Mouse (Mus musculus): ENCODE measurements around the gene Itpk1. TPM values are rescaled to one million over a fixed set of nuclear protein-coding genes. Genes with fewer than 3 reads are reported as not detected.

Gene Itpk1
- polyA plus RNA-seq, 1 experiment from 2014 or later: 8.9 TPM

DNA sequence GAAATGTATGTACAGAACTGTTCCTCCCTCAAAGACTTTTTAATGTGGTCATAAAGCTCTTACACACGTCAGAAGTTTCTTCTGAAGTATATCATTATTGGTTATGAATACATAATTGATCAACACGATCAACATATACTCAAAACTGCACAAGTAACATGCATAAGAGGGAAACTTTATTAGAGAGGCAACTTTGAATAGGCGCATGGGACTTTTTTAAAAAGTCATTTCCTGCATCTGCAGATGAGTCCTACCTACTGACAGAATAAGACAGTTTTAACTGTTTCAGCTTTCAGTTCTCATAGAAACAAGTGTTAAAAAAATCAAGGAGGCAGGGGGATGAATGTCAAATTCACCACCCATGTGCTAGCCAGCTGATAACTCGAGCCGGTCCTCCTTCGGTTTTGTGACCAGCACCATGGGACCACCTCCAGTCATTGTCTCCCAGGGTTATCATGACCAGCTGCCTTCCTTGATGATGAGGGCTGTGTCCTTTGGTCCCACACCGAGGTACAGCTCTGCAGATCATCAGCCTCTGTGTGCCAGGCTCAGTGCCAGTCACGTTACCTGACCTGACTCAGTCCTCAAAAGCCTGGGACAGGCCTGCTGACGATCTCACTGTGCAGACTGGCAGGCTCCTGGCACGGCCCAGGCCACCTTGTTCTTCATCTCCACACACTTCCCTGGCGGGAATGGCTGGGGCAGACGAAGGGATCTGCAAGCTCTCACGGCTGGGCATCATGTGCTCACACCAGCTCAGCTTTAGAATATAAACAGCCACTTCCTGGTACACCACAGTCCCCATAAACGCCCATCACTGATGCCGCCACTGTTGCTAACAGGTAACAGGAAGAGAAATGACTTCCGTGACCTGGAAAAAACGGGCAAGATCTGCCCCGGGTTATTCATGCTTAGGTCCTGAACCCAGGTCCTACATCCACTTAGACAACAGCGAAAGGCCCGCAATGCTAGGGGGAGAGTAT is 31.6 kb downstream of the Itpk1 start:
- Histone ChIP-seq H3K27ac (no peak overlapping the region), H3K4me1 (replicated peaks) (peaks cover 16% of the 10 kb centered on the region), H3K4me3 (replicated peaks) (no peak overlapping the region), H3K27me3 (no peaks in the 10 kb centered on the region), H3K36me3 (peaks cover 13% of the 10 kb centered on the region; the same call in 1 of the 2 replicates), H3K9me3 (no peaks in the 10 kb centered on the region), H3K4me2 (no peak overlapping the region), H3K9ac (replicated peaks) (no peak overlapping the region)
- WGBS: 85% methylated on average over 20 of the region's 20 CpGs
- no peak for ATAC-seq (ENCODE audit: insufficient number of reproducible peaks, insufficient read depth, low FRiP score, low TSS enrichment, low read depth)

DNA sequence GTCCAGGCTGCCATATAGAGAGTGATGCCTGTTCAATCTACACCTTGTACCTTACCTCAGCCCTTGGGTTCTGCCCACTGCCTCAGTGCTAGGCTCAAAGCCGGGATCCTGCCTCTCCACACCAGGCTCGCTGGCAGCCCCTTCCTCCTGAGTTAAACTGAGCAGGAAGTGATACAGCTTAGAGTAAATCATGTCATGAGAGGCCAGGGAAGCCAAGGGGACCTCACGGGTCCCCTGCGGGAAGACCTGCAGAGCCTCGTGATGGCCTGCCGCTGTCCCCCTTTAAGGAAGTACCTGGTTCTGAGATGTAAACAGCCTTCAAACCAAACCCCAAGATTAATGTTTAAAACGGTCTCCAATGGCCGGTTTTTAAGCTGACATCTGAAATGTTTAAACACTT is 32.6 kb downstream of the Itpk1 start:
- H3K9ac ChIP-seq (replicated peaks): no peak overlapping the region
- H3K4me3 ChIP-seq (replicated peaks): no peak overlapping the region
- H3K4me1 ChIP-seq (replicated peaks): peaks cover 16% of the 10 kb centered on the region
- ATAC-seq (ENCODE audit: insufficient number of reproducible peaks, insufficient read depth, low FRiP score, low TSS enrichment, low read depth): no peak
- H3K27me3 ChIP-seq: no peaks in the 10 kb centered on the region
- H3K4me2 ChIP-seq: no peak overlapping the region
- WGBS: 67% methylated on average over 8 of the region's 8 CpGs
- H3K27ac ChIP-seq: no peak overlapping the region
- no peaks in the 10 kb centered on the region for H3K9me3 ChIP-seq
- H3K36me3 ChIP-seq: peaks cover 13% of the 10 kb centered on the region; the same call in 1 of the 2 replicates

DNA sequence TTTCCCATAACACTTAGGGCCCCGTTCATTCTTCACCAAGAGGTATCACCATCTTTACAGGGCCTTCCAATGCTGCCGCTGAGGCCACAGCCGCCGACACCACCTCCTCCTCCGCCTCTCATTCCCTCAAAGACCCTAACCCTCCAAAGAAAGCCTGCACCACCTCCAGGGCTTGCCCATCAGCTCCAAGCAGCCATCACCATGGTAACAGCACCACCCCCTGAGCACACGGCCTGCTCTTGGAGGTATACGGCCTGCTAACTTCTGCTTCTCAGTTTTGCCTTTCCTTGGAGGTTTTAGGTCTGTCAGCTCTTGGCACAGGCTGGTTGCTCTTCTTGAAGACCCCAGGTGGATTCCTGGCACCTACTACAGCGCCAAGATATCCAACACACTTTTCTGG is 33.9 kb downstream of the Itpk1 start:
- 55% methylated on average over 8 of the region's 8 CpGs for WGBS
- Histone ChIP-seq H3K27me3 (no peaks in the 10 kb centered on the region), H3K4me2 (no peak overlapping the region), H3K4me1 (replicated peaks) (peaks cover 16% of the 10 kb centered on the region), H3K9ac (replicated peaks) (no peak overlapping the region), H3K9me3 (no peaks in the 10 kb centered on the region), H3K36me3 (peaks cover 13% of the 10 kb centered on the region; the same call in 1 of the 2 replicates), H3K4me3 (replicated peaks) (no peak overlapping the region), H3K27ac (no peak overlapping the region)
- ATAC-seq (ENCODE audit: insufficient number of reproducible peaks, insufficient read depth, low FRiP score, low TSS enrichment, low read depth): no peak

DNA sequence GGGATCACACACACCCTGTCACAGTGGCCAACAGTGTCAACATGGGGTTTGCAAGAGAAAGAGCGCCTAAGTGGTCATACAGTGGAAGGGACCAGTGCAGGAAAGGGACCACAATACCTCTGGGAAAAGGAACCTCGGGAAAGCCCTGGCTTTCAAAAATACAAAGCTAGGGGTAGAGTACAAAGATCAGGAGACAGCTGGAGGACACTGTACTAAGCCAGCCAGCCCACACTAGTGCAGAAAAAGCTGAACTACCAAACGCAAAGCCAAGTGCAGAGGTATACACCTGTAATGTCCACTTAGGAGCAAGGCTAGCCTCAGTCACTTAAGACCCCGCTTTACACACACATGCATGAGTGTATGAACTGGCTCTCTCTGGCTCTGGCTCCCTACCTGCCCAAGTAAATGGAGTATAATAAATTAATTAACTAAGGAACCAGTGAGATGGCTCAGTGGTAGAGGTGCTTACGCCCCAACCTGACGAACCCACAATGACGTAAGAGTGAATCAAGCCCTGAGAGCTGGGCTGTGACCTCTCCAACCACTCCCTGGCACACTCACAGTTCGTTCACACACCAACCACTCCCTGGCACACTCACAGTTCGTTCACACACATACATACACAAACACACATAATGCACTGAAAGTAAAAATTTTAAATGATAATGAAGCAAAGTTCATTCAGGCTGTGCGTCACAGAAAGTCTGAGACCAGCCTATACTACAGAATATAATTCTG is 39.1 kb downstream of the Itpk1 start:
- Histone ChIP-seq H3K4me3 (replicated peaks) (no peak overlapping the region), H3K27me3 (no peaks in the 10 kb centered on the region), H3K36me3 (no peaks in the 10 kb centered on the region), H3K4me2 (no peak overlapping the region), H3K9ac (replicated peaks) (no peak overlapping the region), H3K9me3 (peaks cover 7% of the 10 kb centered on the region; the same call in 1 of the 2 replicates), H3K4me1 (replicated peaks) (peaks cover 3% of the 10 kb centered on the region; the same call in 1 of the 2 replicates), H3K27ac (no peak overlapping the region)
- ATAC-seq (ENCODE audit: insufficient number of reproducible peaks, insufficient read depth, low FRiP score, low TSS enrichment, low read depth): no peak
- WGBS: 91% methylated on average over 10 of the region's 10 CpGs

DNA sequence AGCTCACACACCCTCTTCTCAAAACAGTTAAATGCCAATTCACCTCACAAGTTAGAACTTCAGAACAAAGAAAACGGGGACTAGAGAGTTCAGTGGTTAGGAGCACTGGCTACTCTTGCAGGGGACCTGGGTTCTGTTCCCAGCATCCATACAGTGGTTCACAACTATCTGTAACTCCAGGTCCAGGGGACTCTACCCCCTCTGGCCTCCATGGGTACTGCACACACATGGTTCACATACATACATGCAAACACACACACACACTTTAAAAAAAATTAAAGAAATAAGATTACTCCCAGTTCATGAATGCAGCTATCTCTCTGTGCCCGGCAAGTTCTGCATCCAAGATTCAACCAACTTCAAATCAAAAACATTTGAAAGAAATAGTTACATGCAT is 40.7 kb downstream of the Itpk1 start:
- Histone ChIP-seq H3K9me3 (peaks cover 7% of the 10 kb centered on the region; the same call in 1 of the 2 replicates), H3K9ac (replicated peaks) (no peak overlapping the region), H3K4me3 (replicated peaks) (no peak overlapping the region), H3K4me1 (replicated peaks) (peaks cover 3% of the 10 kb centered on the region; the same call in 1 of the 2 replicates), H3K27me3 (no peaks in the 10 kb centered on the region), H3K36me3 (no peaks in the 10 kb centered on the region), H3K27ac (no peak overlapping the region), H3K4me2 (no peak overlapping the region)
- no peak for ATAC-seq (ENCODE audit: insufficient number of reproducible peaks, insufficient read depth, low FRiP score, low TSS enrichment, low read depth)
- 95% methylated on average over 2 of the region's 2 CpGs for WGBS

DNA sequence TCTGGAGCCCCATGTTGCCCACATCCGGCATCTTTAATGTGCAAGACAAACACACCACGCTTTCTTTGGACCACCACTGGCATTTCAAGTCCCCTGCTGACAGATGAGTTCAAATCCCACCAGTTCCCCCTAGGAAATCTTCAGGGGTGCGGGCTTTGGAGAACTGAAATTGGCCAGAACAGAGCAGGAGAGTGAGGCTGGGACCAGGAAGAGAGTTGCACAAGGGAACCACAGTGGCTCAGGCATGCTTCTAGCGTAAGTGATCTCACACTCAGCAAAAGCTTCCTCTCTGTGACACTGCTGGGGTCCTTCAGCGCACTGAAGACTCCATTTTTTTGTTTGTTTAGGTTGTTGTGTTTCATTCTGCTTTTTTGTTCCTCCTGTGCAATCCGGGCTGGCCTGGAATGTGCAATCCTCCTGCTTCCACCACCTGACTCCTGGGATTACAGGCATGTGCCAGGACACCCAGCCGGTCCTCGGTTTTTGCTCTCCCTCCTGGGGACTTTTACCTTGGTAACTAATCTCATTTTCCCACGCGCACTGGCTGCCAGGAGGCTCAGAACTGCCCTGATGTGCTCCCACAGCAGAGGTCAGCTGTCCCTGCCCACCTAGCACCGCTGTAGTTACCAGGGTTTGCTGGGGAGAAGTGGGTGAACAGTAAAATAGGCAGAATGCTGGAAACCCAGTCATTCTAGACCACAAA is 41.2 kb downstream of the Itpk1 start:
- 83% methylated on average over 11 of the region's 11 CpGs for WGBS
- no peak overlapping the region for H3K9ac ChIP-seq (replicated peaks)
- no peaks in the 10 kb centered on the region for H3K27me3 ChIP-seq
- H3K36me3 ChIP-seq: no peaks in the 10 kb centered on the region
- H3K9me3 ChIP-seq: peaks cover 7% of the 10 kb centered on the region; the same call in 1 of the 2 replicates
- H3K4me1 ChIP-seq (replicated peaks): peaks cover 3% of the 10 kb centered on the region; the same call in 1 of the 2 replicates
- ATAC-seq (ENCODE audit: insufficient number of reproducible peaks, insufficient read depth, low FRiP score, low TSS enrichment, low read depth): no peak
- H3K4me3 ChIP-seq (replicated peaks): no peak overlapping the region
- no peak overlapping the region for H3K4me2 ChIP-seq
- no peak overlapping the region for H3K27ac ChIP-seq

DNA sequence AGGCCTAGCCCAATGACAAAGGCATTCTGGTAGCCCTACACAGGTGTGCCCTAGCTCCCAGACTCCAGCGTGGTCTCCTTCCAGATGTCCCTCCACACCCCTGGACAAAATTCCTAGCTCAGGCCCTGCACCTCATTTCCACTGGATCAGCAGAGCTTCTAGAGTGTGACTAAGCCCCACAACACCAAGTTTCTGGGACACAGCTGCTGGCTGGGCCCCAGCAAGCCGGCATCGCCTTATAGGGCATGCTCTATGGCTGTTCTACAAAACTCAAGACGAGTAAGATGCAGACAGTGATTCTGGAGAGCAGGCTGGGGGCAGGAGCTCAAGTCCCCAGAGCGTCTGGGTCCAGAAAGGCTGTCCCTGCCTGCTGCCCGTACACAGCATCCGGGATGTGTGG is 43.0 kb downstream of the Itpk1 start:
- Histone ChIP-seq H3K27ac (0 out of 2 replicates have a peak overlapping the region, but pooled peaks have one; percentile 32), H3K4me3 (replicated peaks) (no peak overlapping the region), H3K27me3 (no peaks in the 10 kb centered on the region), H3K4me1 (replicated peaks) (peaks cover 3% of the 10 kb centered on the region; the same call in 1 of the 2 replicates), H3K36me3 (no peaks in the 10 kb centered on the region), H3K9me3 (peaks cover 7% of the 10 kb centered on the region; the same call in 1 of the 2 replicates), H3K4me2 (no peak overlapping the region), H3K9ac (replicated peaks) (no peak overlapping the region)
- ATAC-seq (ENCODE audit: insufficient number of reproducible peaks, insufficient read depth, low FRiP score, low TSS enrichment, low read depth): no peak
- 75% methylated on average over 7 of the region's 7 CpGs for WGBS

DNA sequence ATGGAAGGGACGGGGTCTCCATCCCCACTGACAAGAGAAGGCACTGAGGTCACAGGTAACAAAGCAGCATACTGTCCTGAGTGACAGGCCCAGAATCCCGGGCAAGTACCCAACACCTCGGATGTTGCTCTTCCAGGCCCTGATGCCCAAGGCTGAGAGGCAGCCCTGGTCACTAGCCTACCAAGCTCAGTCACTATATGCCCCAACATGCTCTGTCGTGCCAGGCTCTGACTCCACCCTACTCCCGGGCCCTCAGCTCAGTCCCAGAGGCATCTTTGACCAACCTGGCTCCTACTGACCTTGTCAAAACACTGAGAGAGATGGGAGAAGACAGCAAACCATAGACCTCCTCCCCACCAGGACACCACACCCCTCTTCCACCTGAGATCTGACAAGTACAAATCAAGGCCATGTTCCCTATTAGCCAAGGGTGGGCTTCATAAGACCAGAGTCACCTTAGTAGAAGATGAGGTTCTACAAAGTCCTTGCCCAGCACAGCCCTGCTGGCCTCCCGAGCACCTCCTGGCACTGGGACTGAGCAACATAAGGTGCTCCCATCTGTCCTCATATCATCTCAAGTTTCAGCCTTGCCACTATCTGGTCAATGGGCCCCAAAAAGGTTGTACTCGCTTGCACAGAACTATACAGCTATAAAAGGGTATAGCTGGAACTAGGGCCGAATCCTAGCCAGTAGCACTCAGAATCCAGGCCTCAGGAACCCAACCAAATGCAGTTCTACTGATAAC is 43.7 kb downstream of the Itpk1 start:
- Histone ChIP-seq H3K4me3 (replicated peaks) (no peak overlapping the region), H3K4me1 (replicated peaks) (peaks cover 6% of the 10 kb centered on the region; the same call in 1 of the 2 replicates), H3K27me3 (no peaks in the 10 kb centered on the region), H3K36me3 (no peaks in the 10 kb centered on the region), H3K9ac (replicated peaks) (no peak overlapping the region), H3K27ac (no peak overlapping the region), H3K9me3 (peaks cover 7% of the 10 kb centered on the region; the same call in 1 of the 2 replicates), H3K4me2 (no peak overlapping the region)
- WGBS: 85% methylated on average over 8 of the region's 8 CpGs
- ATAC-seq (ENCODE audit: insufficient number of reproducible peaks, insufficient read depth, low FRiP score, low TSS enrichment, low read depth): no peak

DNA sequence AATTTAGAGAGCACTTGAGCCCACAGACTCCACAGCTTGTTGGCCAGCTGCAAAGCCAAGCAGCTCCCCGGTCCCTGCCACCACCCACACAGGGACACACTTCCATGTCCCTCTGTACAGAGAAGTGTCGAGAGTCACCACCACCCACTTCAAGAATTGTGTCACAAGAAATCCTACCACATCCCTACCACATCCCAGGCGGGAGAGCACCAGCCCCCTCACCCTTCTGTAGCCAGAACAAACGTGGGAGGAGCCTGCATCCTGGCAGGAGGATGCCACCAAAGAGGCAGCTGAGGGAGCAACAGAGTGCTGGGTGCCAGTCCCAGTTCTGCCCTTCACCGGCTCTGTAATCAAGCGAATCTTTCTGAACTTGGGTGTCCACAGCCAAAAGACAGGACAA is 51.7 kb downstream of the Itpk1 start:
- H3K4me1 ChIP-seq (replicated peaks): peaks cover 34% of the 10 kb centered on the region
- ATAC-seq (ENCODE audit: insufficient number of reproducible peaks, insufficient read depth, low FRiP score, low TSS enrichment, low read depth): no peak
- H3K4me2 ChIP-seq: no peak overlapping the region
- H3K9me3 ChIP-seq: no peaks in the 10 kb centered on the region
- 73% methylated on average over 6 of the region's 6 CpGs for WGBS
- no peaks in the 10 kb centered on the region for H3K27me3 ChIP-seq
- no peak overlapping the region for H3K9ac ChIP-seq (replicated peaks)
- H3K4me3 ChIP-seq (replicated peaks): no peak overlapping the region
- H3K36me3 ChIP-seq: no peaks in the 10 kb centered on the region
- H3K27ac ChIP-seq: no peak overlapping the region

DNA sequence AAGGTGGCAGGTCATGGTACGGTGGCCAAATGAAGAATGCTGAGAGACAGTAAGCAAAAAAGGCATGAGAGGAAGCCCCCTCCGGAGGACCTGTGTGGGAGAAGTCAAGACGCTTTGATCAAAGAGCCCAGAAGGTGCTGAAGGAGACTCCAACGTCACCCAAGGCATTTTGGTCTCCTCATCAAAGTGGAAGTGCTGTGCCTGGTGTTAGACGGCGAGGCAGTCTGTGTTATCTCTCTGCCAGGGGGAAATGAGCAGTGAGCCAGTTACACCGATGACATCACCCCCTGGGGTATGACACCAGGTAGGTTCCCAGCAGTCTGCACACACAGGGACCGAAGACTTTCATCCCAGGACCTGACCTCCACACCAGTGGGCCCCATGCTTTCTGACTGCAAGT is 52.3 kb downstream of the Itpk1 start:
- Histone ChIP-seq H3K36me3 (no peaks in the 10 kb centered on the region), H3K9ac (replicated peaks) (no peak overlapping the region), H3K27me3 (no peaks in the 10 kb centered on the region), H3K27ac (no peak overlapping the region), H3K4me2 (no peak overlapping the region), H3K9me3 (no peaks in the 10 kb centered on the region), H3K4me3 (replicated peaks) (no peak overlapping the region), H3K4me1 (replicated peaks) (peaks cover 38% of the 10 kb centered on the region)
- WGBS: 18% methylated on average over 8 of the region's 8 CpGs
- no peak for ATAC-seq (ENCODE audit: insufficient number of reproducible peaks, insufficient read depth, low FRiP score, low TSS enrichment, low read depth)

Measured in limb, embryonic 12.5 days (tissue).